Mouse (Mus musculus): ENCODE data around the gene Tbc1d10c.

The Tbc1d10c gene

GRCm38 (mm10) chr19:4191528-4192250, 605 bp upstream of the Tbc1d10c start, which contains the start of gene Ppp1ca:
Gene Ppp1ca (plus strand): TSS chr19:4192065.
- DNase-seq (ENCODE audit: low spot score in 2 of 2) = peak; percentile 98 to 99

GRCm38 (mm10) chr19:4189051-4189620, 1.9 kb downstream of the Tbc1d10c start:
- DNase-seq (ENCODE audit: low spot score in 2 of 2) = no peak

GRCm38 (mm10) chr19:4187303-4187702, 3.8 kb downstream of the Tbc1d10c start:
- DNase-seq (ENCODE audit: low spot score in 2 of 2) = no peak

GRCm38 (mm10) chr19:4184976-4185975, 5.8 kb downstream of the Tbc1d10c start:
- peak; percentile 40 to 48 for DNase-seq (ENCODE audit: low spot score in 2 of 2)

- no peak for DNase-seq (ENCODE audit: low spot score in 2 of 2)
These were observed 7.4 kb downstream of the Tbc1d10c start for GRCm38 (mm10) chr19:4183689-4184088.

GRCm38 (mm10) chr19:4181892-4182291, 9.2 kb downstream of the Tbc1d10c start:
- DNase-seq (ENCODE audit: low spot score in 2 of 2) = peak in 1 of 2 experiments; percentile 48

GRCm38 (mm10) chr19:4180411-4180810, 10.7 kb downstream of the Tbc1d10c start:
- no peak for DNase-seq (ENCODE audit: low spot score in 2 of 2)

- DNase-seq (ENCODE audit: low spot score in 2 of 2) = no peak
These were observed 15.6 kb downstream of the Tbc1d10c start, which contains the start of gene Carns1 for GRCm38 (mm10) chr19:4175368-4175947. Gene Carns1 (minus strand): TSS chr19:4175479.

GRCm38 (mm10) chr19:4172925-4173324, 18.2 kb downstream of the Tbc1d10c start:
- DNase-seq (ENCODE audit: low spot score in 2 of 2) = no peak

- DNase-seq (ENCODE audit: low spot score in 2 of 2) = no peak
These were observed 19.4 kb downstream of the Tbc1d10c start for GRCm38 (mm10) chr19:4171393-4172290.

- no peak for DNase-seq (ENCODE audit: low spot score in 2 of 2)
These were observed 20.2 kb downstream of the Tbc1d10c start for GRCm38 (mm10) chr19:4170723-4171392.

GRCm38 (mm10) chr19:4169810-4170209, 21.3 kb downstream of the Tbc1d10c start:
- no peak for DNase-seq (ENCODE audit: low spot score in 2 of 2)

- DNase-seq (ENCODE audit: low spot score in 2 of 2) = peak; percentile 99 to 100
These were observed 21.7 kb downstream of the Tbc1d10c start for GRCm38 (mm10) chr19:4169378-4169784.

GRCm38 (mm10) chr19:4166678-4167476, 24.2 kb downstream of the Tbc1d10c start:
- no peak for DNase-seq (ENCODE audit: low spot score in 2 of 2)

GRCm38 (mm10) chr19:4164721-4165120, 26.4 kb downstream of the Tbc1d10c start:
- DNase-seq (ENCODE audit: low spot score in 2 of 2) = no peak

- no peak for DNase-seq (ENCODE audit: low spot score in 2 of 2)
These were observed 27.0 kb downstream of the Tbc1d10c start for GRCm38 (mm10) chr19:4164100-4164499.

- no peak for DNase-seq (ENCODE audit: low spot score in 2 of 2)
These were observed 27.6 kb downstream of the Tbc1d10c start for GRCm38 (mm10) chr19:4163543-4163887.

GRCm38 (mm10) chr19:4162646-4163542, 28.2 kb downstream of the Tbc1d10c start, which contains the start of gene Rps6kb2:
Gene Rps6kb2 (minus strand): TSS chr19:4163354.
- DNase-seq (ENCODE audit: low spot score in 2 of 2) = peak; percentile 89 to 94

All from spleen, postnatal 14 days (tissue).